Mouse (Mus musculus) c-Kit-positive CD71-positive TER-119-negative erythroid progenitor cells, embryonic 14.5 days (primary cell): ENCODE measurements around the gene Sorl1.
A peak's percentile ranks its signal among the peaks of the same experiment; 100 is the strongest.

Experiments used
- DNase-seq: peaks from one replicate; pipeline ENCODE4 v3.0.0-alpha.2; 2013; ENCODE audit warnings: low read depth

Gene Sorl1

DNA sequence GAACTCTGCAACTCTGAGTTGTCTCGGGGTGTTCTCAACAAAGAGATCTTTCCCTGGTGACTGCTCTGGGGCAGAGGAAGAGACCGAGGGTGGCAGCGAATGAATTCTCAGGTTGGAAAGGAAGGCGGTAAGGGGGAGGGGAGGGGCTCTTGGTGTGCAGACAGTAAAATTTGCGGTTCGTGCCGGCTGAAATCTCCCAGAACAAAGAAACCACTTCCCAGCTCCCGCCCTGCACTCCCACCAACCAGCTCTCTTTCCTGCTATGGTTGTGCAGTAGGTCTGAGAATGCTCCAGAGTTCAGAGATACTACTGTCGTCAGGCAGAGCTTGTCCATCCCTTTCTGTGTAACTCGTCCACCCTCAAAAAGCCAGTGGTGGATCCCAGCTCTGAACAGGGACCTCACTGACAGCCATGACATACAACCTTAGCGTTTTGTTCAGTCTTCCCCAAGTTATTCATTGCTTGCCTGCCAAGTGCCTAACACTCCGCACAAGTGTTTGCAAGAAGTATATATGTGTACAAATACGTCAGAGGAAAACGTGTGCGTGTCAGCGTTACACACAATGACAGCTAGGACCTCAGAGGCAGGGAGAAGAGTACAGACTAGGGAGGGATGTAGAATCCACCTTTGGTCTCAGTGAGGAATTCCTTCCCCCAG is 172.5 kb downstream of the Sorl1 start:
- DNase-seq: no peak

DNA sequence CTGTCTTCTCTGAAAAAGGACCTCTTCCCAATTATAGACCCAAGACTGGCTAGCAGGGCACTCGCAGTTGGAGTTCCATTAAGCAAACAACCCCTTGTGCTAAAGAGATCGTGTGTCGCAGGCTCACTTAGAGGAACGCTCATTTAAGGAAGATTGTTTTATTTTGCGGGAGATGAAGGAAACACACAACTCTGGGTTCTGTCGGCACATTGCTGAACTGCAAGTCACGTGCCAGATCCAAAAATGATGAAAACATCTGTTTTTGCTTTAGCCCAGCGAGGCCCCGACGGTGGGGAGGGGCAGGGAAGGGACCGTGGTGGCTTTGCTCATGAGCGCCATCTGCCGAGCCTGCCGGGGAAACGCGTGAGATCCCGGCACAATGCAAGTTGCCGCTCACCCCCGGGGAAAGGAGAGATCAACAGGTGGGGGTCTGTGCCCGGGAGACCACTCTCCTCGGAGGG is 173.1 kb downstream of the Sorl1 start:
- peak; percentile 22 for DNase-seq

DNA sequence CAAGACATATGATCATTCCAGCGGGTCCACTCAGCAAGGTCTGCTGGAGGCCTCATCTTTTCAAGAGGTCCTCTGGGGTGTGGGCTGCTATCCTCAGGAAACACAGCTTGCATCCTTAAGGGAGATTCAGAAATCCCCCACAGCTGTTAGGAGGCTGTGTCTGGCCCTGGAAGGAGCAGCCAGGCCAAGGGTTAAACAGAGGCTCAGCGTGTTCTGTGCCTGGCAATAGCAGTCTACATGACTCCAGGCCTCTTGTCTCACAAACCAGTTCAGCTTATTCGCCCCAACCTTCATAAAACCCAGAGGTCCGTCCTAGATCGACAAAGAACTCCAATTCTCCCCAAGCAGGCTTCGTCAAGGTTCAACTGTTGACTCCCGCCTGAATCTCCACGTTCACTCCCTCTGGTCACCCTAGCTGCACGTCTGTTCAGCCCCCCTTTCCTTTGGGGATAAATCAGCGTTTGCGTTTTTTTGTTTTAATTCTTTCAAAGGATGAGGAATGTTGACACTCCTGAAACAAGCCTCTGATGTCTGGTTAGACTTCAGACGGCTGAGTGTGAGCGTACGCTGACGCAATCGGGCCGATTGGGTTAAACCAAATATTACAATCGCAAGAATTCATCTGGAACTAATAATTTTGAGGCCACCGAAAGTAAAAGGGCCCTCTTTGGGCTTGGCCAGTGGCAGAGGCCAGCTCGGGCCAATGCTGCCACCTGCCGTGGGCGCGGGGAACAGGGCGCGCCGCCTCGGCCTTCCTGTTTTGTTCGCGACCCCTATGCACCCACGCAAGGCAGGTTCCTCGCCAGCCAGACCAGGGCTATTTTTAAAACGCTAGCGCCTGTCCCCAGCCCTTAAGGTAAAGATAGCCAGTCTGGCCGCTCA is 173.7 kb downstream of the Sorl1 start:
- DNase-seq: no peak

DNA sequence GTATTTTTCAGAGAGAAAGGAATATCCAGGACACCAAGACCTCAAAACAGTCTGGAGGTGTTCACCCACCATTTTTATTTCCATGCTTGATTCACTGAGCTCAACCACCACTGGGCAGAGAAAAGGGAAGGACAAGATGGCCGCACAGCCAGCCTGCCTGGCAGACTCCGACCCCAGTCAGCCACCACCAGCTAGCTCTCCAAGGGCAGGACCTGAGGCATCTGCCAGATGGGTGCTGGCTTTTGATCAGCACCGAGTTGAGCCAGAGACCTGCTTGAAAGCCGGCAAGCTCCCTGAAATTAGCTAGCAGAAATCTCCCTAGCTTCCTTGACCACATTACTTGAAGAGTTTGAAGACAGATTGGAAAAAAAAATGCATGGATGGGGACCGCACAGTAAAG is 174.6 kb downstream of the Sorl1 start:
- no peak for DNase-seq

DNA sequence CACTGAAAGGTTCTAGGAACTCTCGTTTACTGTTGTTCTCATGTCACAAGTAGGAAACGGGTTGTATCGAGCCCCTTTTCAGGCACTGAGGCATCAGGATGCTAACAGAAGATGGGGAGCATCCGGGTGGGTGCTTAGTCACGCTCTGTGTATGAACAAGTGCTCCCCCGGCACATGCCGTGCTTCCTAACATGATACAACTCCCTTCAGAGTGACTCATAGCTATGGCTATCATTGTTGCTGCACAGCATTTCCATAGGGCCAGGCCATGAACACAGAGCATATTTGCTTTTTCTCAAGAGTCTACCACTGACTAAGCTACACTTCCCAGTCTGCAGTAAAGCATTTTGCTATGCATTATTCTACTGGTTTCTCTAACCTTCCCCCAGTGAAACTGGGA is 179.1 kb downstream of the Sorl1 start:
- DNase-seq: no peak

DNA sequence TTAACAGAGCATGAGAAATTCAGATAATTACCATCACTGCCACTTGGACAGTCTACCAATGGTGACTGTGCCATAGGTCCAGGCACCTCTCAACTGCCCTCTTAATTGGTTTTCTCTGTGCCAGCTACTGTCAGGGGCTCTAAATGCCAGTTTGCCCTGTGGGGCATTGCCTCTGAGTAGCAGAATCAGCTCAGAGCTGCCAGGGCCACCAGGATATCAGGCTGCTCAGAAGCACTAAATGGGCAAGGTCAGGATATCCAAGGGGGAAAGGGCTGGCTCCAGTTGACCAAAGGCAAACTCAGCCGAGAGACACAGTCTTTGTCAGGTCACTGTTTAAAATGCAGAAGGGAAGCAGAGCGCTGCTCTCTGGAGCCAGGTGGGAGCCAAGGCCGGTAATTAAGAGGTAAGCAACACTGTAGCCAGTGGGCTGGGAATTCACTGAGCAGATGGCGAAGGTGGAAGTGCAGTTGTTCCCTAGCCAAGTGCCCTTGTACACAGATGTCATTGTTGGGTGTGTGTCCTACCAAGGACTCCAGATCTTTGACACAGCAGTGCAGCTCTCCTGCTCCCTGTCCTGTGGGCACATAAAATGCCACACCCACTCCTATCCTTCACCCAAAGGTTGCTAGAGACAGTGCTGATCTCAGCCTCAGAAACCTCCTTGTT is 181.0 kb downstream of the Sorl1 start:
- DNase-seq: no peak

DNA sequence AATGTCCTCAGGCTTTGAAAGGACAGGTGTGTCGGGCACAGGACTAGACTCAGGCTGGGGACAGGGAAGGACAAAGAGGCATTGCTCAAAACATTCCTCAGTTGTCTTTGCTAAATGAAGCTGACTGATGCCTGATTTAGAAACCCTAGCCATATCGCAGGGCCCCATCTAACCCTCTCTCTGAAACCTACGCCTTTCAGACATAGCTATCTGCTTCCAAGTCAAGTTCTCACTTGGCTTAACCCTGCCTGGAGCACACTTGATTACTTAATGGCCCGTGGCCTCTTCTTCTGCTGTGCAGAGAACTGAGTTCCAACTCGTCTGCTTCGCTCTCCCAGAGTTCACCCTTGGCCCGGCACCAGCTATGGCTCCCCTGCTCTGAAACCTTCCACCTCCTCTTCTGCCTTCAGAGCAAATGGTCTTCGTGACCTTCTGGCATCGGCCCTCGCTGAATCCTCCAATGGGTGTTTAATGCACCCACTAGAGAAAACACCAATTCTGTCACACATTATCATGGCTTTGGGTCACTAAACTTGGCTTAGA is 183.7 kb downstream of the Sorl1 start:
- DNase-seq: no peak

DNA sequence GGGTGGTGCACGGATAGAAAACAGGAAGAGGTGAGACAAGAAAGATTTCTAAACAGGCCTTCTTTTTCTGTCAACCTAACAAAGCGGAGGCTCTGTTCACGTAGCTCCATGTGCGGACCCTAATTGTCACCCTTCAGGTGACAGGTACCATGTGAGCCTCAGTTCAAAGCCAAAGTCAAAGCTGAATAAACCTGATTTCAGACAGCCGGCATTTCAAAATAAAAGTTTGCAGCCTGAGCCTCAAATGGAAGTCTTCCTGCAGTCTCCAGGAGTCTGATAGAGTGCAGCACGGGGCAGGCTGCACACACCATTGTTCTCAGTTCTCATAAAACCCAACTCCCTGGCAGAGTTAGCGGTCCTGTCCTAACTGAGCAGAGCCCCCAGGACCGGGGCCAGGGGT is 185.6 kb downstream of the Sorl1 start:
- DNase-seq: no peak

DNA sequence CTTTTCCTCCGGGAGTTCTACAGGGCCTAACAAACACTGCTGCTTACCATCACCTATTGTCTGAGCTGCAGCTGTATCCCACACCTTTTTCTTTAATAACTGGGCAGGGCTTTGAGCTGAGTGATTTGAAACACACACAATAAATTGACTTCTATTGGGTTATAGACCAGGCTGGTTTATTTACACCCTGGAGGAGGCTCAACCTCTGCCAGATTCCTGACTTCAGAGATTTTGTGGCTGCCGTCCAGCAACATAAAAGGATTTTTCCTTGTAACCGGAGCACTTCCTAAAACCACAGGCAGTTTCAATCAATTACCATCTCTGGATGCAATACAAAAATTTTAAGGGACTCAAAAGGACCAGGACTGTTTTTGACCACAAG is 186.1 kb downstream of the Sorl1 start:
- DNase-seq: no peak

DNA sequence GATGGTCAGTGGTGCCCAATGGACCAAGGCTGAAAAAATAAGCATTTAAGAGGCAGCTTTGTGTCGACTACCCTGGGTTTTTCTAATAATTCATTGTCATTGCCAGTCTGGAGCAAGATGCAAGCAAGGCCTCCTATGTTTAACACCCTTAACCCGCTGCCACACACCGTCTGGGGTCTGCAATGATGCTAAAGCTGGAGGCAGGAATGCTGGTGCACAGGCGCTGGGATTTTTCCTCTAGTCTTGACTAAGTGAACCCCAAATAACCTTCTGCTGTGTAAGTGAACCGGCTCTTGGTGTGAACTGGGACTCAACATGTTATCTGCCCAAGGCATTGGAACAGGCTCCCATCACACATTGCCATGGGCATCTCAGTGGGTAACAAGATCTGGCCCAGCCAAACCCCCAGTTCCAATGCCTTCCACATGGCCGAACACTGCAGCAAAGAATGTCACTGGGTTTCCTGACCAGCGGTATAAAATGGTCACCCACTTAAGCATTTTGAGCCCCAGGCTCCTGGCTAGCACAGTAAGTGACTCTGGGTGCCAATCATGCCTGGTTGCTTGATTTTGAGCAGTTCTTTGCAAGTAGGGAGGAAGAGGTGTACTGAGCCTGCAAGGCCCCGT is 186.6 kb downstream of the Sorl1 start:
- no peak for DNase-seq

DNA sequence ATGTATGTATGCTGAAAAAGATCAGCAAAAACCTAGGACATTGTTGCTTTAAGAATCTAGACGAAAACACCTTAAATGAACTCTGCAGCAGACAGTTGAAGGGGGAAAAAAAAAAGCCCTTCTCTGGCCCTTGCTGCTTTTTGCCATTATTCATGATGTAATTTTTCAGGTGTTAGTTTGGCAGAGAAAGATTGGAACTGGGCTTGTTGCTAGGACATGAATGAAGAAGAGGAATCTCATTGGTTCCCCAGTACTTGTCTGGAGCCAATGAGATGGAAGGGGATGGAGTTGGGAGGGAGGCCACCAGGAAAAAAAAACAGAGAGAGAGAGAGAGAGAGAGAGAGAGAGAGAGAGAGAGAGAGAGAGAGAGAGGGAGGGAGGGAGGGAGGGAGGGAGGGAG is 187.5 kb downstream of the Sorl1 start:
- DNase-seq: no peak

DNA sequence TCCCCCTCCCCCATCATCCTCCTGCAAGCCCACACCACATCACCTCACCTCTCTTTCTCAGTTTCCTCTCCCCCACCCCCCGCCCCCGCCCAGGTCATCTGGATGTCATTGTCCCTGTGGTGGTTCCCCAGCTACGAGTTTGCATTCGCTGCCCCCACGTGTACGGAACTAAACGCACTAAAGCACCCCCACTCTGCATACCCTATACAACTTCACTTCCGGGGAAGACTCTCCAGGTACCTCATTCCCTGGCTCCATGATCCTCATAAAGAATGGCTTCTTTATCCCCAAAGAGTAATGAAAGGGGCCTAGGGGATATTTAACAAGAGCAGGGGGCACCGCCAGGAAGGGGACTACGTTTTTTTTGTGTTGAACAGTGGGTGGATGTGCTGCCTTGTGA is 188.1 kb downstream of the Sorl1 start:
- DNase-seq: no peak

DNA sequence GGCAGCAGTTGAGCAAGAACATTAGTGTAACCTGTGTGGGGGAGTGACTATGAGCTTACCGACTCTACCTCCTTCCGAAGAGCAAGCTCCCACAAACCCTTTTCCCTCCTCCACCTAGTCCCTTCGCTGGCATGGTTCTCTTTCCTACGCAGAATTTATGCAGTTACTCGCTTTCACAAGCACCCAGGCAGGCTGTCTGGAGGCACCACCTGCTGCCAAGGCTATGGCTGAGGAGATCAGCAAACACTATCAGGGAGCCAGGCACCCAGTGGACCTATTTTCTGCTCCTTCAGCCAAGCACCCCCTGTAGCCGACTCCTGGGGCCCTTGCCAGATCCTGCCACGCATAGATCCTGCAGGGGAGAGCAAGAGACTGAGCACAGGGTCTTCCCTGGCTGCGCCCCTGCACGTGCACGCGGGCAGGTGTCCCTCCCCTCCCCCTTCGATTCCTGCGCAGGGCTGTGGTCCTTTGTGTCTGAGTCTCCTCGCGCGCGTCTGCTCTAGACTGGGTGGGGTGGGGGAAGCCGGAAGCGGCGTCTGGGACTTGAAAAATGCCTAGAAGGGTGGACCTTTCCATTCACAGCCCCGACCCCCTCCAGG is 188.6 kb downstream of the Sorl1 start:
- no peak for DNase-seq

DNA sequence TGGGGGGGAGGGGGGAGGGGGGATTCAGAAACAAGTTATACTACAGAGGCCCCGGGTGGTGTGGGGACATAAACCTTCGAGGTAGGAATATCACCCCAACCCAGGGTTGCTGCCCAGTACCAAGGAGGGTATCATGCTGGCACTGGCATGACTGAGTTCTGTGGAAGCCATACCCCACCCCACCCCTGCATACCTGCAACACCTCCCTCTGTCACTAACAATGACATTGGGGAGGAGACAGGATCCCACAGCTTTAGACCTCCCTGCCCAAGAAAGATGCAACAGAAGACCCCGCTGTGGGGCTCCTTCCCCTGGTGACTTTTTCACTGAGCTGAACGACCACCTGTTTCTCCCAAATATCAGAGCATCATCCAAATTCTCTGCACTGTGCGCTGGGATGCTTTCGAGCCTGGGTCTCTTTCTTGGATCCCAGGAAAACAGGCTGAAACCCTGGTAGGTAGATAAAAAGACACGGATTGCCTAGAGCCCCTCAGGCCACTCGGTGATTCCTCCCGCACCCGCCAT is 189.2 kb downstream of the Sorl1 start:
- DNase-seq: no peak

DNA sequence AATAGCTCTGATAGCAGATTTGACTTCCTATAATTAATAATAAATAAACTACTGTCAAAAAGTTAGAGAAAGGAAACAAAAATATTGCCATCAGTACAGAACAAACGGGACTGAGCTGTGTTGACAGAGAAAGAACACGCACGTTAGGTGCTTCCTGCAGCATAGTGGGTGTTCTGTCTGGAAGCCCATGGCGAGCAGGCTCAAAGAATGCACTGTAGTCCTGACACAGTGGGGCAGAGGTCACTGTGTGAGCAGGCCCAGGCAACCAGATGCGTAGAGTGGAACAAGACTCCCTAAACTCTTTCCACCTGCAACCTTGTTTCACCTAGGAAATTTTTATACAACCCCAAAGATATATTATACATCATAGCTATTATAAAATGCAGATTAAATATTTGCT is 194.1 kb downstream of the Sorl1 start:
- no peak for DNase-seq

DNA sequence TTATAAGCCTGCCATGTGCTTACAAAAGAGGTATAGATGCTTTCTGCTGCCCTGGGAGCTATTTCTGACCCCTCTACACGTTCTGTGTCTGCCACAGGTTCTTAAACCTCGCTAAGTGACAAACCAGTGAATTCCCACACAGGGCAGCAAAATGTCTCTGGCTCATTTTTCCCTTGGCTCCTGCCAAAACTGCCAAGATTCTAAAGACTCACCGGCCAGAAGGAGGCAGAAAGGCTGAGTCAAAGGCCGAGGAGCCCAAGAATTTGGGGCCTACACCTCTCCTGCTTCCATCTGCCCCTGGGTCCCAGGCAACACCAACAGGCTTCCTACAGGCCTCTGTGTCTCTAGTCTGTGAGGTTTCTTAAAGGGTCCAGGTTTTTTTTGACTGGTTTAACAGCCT is 198.4 kb downstream of the Sorl1 start:
- no peak for DNase-seq

DNA sequence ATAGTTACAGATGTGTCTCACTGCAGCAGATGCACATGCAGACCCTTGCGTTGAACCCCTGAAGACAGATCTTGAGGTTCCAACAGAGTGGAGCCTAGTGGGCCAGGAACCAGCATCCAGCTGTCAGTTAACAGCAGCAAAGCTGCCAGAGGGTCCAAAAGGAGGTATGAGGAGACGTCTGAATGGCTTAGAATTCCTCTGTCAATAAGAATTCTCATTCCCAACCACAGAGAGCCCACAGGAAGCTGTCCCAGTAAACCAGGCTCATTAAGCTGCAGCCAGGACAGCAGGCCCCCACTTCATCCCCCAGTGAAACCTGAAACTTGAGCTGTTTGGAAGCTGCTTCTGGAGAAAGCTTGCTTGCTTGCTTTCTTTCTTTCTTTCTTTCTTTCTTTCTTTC is 200.0 kb downstream of the Sorl1 start:
- DNase-seq: no peak

DNA sequence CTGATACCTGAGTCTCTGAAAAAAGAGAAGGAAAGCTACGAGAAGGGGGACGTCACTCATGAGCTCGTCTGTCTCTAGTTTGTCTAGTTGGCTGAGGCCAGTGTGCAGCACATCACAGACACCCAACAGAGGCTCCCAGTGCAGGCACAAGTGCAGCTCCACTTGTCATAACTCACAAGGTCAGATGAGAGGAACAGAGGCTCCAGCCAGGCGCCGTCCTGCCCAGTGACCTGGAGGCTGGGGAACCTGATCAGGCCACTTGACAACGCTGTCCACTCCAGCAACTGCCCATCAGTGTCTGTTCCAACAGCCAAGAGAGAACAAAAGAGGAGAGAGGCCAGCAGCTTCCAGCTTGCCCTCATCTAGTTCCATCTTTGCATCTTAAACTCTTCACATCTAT is 201.7 kb downstream of the Sorl1 start:
- no peak for DNase-seq

DNA sequence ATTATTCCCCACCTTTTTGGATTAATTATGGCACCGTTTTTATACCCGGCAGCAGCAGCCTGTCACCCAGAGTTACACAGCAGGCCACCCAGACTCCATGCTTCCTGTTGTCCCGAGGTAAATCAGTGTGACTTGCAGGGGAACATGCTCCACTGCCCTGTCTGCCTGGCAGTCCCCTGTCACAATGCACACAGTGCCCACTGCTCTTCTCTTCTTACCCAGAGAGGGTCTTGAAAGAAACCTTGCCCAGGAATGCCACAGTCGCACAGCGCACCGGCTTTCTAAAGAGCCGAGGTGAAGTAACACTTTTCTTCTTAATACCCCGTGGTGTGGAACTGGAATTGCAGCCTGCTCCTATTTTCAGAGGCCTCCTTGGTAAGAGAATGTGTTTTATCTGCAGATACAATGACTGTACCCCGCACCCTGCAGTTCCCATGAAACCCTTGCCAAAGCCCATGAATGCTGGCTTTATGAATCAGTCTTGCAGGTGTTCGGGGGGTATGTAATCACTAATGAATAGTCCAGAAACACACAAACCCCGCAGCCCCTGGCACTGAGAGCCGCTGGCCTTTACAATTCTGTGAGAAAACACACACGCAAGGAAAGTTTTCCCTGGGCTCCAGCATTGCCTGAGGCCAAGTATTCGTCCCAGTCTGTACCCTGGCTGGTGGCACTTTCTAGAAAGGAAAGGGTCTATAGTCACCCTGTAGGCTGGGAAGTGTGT is 205.3 kb downstream of the Sorl1 start:
- DNase-seq: no peak

DNA sequence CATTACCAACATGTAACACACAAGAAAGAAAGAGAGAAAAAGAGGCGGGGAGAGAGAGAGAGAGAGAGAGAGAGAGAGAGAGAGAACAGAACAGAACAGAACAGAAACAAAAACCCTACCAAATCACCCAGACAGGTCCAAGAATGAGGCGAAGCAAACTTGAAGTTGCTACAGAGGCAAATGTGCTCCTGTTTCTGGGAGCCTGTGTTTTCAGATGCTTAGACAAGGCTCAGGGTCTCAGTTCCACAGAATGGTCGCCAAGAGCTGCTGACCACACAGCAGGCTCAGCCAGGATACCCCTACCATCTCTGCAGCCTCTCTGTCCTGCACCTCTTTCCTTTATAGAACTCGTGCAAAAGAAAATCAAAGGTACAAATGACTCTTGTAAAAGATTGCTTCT is 205.9 kb downstream of the Sorl1 start:
- DNase-seq: no peak

DNA sequence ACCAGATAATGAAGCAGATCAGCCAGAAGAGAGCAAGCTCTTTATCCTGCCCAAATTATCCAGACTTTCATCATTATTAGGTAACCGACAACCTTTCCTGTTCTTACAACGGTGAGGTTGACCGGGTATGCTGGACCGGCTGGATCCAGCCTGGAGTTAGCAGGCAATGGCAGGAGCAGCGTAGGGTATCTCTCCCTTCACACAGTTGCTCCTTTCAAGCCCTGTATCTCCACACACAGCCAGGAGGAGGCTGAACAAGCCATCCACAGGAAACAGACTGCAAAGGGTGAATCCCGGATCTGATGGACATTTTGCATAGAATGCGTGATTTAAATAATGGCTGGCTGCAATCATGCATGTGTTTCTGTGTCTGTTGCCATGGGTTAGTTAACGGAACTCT is 208.5 kb downstream of the Sorl1 start:
- DNase-seq: no peak
